Mouse (Mus musculus) heart, postnatal 0 days (tissue): Measurements from ENCODE around the gene Phactr1. TPM values are rescaled to one million over a fixed set of nuclear protein-coding genes. Genes with fewer than 3 reads are reported as not detected.

Experiments used
- ATAC-seq: fragments of 200-750 bp; cut with Nextera tagmentation; 2 replicates; pipeline ENCODE4 v1.8.0; 2017; ENCODE audit warnings: low read depth, moderate number of reproducible peaks, moderate library complexity; ENCODE audit not compliant: insufficient read depth
- DNase-seq: peaks from one replicate; pipeline ENCODE4 v3.0.0-alpha.2; 2016; ENCODE audit warnings: low spot score
- H3K27ac ChIP-seq: fragments of 300-500 bp; sonication (generic); 2 replicates; pipeline ENCODE4 v1.5.1; 2014; ENCODE audit warnings: low read depth, mild to moderate bottlenecking
- H3K27me3 ChIP-seq: fragments of 300-500 bp; sonication (generic); 2 replicates; pipeline ENCODE4 v1.6.1; 2014; ENCODE audit warnings: low read length, mixed read lengths; ENCODE audit not compliant: control insufficient read depth, insufficient read depth
- H3K36me3 ChIP-seq: fragments of 300-500 bp; sonication (generic); replicated peaks from 2 replicates; pipeline ENCODE4 v1.6.1; 2014; ENCODE audit warnings: low read length, mixed read lengths; ENCODE audit not compliant: control insufficient read depth, insufficient read depth
- H3K4me1 ChIP-seq: fragments of 300-500 bp; sonication (generic); 2 replicates; pipeline ENCODE4 v1.6.1; 2014; ENCODE audit warnings: antibody characterized with exemption; ENCODE audit not compliant: control insufficient read depth, insufficient read depth
- H3K4me2 ChIP-seq: fragments of 300-500 bp; sonication (generic); 2 replicates; pipeline ENCODE4 v1.6.1; 2014; ENCODE audit warnings: low read depth, mild to moderate bottlenecking, low read length, moderate library complexity
- H3K4me3 ChIP-seq: fragments of 300-500 bp; sonication (generic); 2 replicates; pipeline ENCODE4 v1.5.1; 2014; ENCODE audit warnings: low read depth, low read length
- H3K9ac ChIP-seq: fragments of 300-500 bp; sonication (generic); replicated peaks from 2 replicates; pipeline ENCODE4 v1.6.1; 2014; ENCODE audit warnings: low read depth, low read length, mixed read lengths
- H3K9me3 ChIP-seq: fragments of 300-500 bp; sonication (generic); replicated peaks from 2 replicates; pipeline ENCODE4 v1.6.1; 2016; ENCODE audit warnings: low read length; ENCODE audit not compliant: control insufficient read depth
- CTCF ChIP-seq: IDR thresholded peaks from 2 replicates; pipeline ENCODE4 v1.5.1; 2016; ENCODE audit warnings: antibody characterized with exemption, control low read depth, low read depth
- EP300 ChIP-seq: IDR thresholded peaks from 2 replicates; pipeline ENCODE4 v1.6.1; 2016; ENCODE audit warnings: antibody characterized with exemption, low read depth
- WGBS: fragments of 180-500 bp; shearing (Covaris S2); extraction: QIAGEN DNeasy Blood & Tissue Kit; methylation state at CpG from one replicate; pipeline ENCODE4 v1.1.7; 2014; 5-methylcytosine and 5-hydroxymethylcytosine counted together
- polyA plus RNA-seq: library from polyadenylated mRNA; unstranded; fragments of >200 nt; fragmentation: Nextera tagmentation; extraction: Ambion mirVana; gene quantifications from 2 replicates; pipeline ENCODE4 v1.2.1, GENCODE M21; 2015
- total RNA-seq: library from RNA; depleted of rRNA; stranded (reverse); fragments of >200 nt; gene quantifications from 2 replicates; pipeline ENCODE4 v1.2.3, GENCODE M21; 2014; ENCODE audit warnings: low replicate concordance

The Phactr1 gene
- total and polyA plus RNA-seq, 2 experiments from 2014 or later, result 1.6 to 4.8 TPM

GRCm38 (mm10) chr13:42902859-42903258, 222.4 kb downstream of the Phactr1 start:
- Histone ChIP-seq H3K36me3 (no peaks in the 10 kb centered on the region), H3K9ac (no peak overlapping the region), H3K27me3 (no peaks in the 10 kb centered on the region), H3K9me3 (no peaks in the 10 kb centered on the region), H3K4me3 (no peak overlapping the region), H3K27ac (no peak overlapping the region), H3K4me1 (peaks cover 11% of the 10 kb centered on the region), H3K4me2 (no peak overlapping the region)
- WGBS, result 80% methylated on average over 3 of the region's 3 CpGs
- DNase-seq, result no peak
- TF ChIP-seq EP300, result no peak
- TF ChIP-seq CTCF, result peak; percentile 17
- ATAC-seq, result no peak

- Histone ChIP-seq H3K27me3 (no peaks in the 10 kb centered on the region), H3K27ac (0 out of 2 replicates have a peak overlapping the region, but pooled peaks have one; percentile 8), H3K4me3 (no peak overlapping the region), H3K9ac (no peak overlapping the region), H3K4me2 (no peak overlapping the region), H3K36me3 (no peaks in the 10 kb centered on the region), H3K9me3 (no peaks in the 10 kb centered on the region), H3K4me1 (peaks cover 11% of the 10 kb centered on the region)
- ATAC-seq, result no peak
- no peak for DNase-seq
- 22% methylated on average over 4 of the region's 4 CpGs for WGBS
- TF ChIP-seq CTCF, result no peak
- TF ChIP-seq EP300, result no peak
These were observed 225.4 kb downstream of the Phactr1 start for GRCm38 (mm10) chr13:42905818-42906217.

- H3K9ac ChIP-seq, result no peak overlapping the region
- no peaks in the 10 kb centered on the region for H3K36me3 ChIP-seq
- H3K4me1 ChIP-seq, result peaks cover 11% of the 10 kb centered on the region
- TF ChIP-seq CTCF (no peak), EP300 (no peak)
- DNase-seq, result no peak
- H3K27me3 ChIP-seq, result no peaks in the 10 kb centered on the region
- H3K9me3 ChIP-seq, result no peaks in the 10 kb centered on the region
- H3K27ac ChIP-seq, result peak overlapping the region; percentile 34; the same call in 1 of the 2 replicates
- 66% methylated on average over 12 of the region's 12 CpGs for WGBS
- ATAC-seq, result no peak
- no peak overlapping the region for H3K4me3 ChIP-seq
- no peak overlapping the region for H3K4me2 ChIP-seq
These were observed 226.6 kb downstream of the Phactr1 start for GRCm38 (mm10) chr13:42906990-42907389.

GRCm38 (mm10) chr13:42915081-42915480, 234.7 kb downstream of the Phactr1 start:
- H3K27ac ChIP-seq, result no peak overlapping the region
- no peaks in the 10 kb centered on the region for H3K36me3 ChIP-seq
- H3K4me2 ChIP-seq, result no peak overlapping the region
- H3K4me3 ChIP-seq, result no peak overlapping the region
- TF ChIP-seq EP300, result no peak
- TF ChIP-seq CTCF, result no peak
- whole genome bisulfite sequencing, result 69% methylated on average over 4 of the region's 4 CpGs
- no peak overlapping the region for H3K9ac ChIP-seq
- no peaks in the 10 kb centered on the region for H3K27me3 ChIP-seq
- ATAC-seq (no peak), DNase-seq (no peak)
- H3K4me1 ChIP-seq, result no peaks in the 10 kb centered on the region
- H3K9me3 ChIP-seq, result no peaks in the 10 kb centered on the region

GRCm38 (mm10) chr13:42915851-42916193, 235.4 kb downstream of the Phactr1 start:
- ATAC-seq (no peak), DNase-seq (no peak)
- TF ChIP-seq EP300 (no peak), CTCF (no peak)
- no peaks in the 10 kb centered on the region for H3K9me3 ChIP-seq
- peak overlapping the region; percentile 93 for H3K4me2 ChIP-seq
- H3K9ac ChIP-seq, result peak overlapping the region; percentile 41; the same call in 1 of the 2 replicates
- H3K4me3 ChIP-seq, result peak overlapping the region; percentile 63
- WGBS, result 43% methylated on average over 6 of the region's 6 CpGs
- H3K27ac ChIP-seq, result no peak overlapping the region
- H3K4me1 ChIP-seq, result no peaks in the 10 kb centered on the region
- H3K27me3 ChIP-seq, result no peaks in the 10 kb centered on the region
- H3K36me3 ChIP-seq, result no peaks in the 10 kb centered on the region

GRCm38 (mm10) chr13:42916194-42917033, 236.0 kb downstream of the Phactr1 start:
- H3K4me3 ChIP-seq, result peak overlapping the region; percentile 63
- TF ChIP-seq EP300 (no peak), CTCF (no peak)
- H3K36me3 ChIP-seq, result no peaks in the 10 kb centered on the region
- DNase-seq (no peak), ATAC-seq (peak; percentile 60)
- H3K4me2 ChIP-seq, result peak overlapping the region; percentile 93
- H3K9me3 ChIP-seq, result no peaks in the 10 kb centered on the region
- H3K4me1 ChIP-seq, result no peaks in the 10 kb centered on the region
- no peaks in the 10 kb centered on the region for H3K27me3 ChIP-seq
- 1% methylated on average over 71 of the region's 74 CpGs for WGBS
- no peak overlapping the region for H3K27ac ChIP-seq
- H3K9ac ChIP-seq, result peak overlapping the region; percentile 41
